Mouse (Mus musculus) intestine, postnatal 0 days (tissue): ENCODE measurements at regions not wholly inside any gene's neighbourhood (a gene's known extent, or its start where the extent isn't known, plus 50 kb on each side); places are given as distances from the start of the nearest gene placed in this dataset.

Experiments used
- ATAC-seq: fragments of 200-750 bp; cut with Nextera tagmentation; 2 replicates; pipeline ENCODE4 v1.8.0; 2017; ENCODE audit warnings: mild to moderate bottlenecking, moderate TSS enrichment, moderate library complexity
- H3K27ac ChIP-seq: fragments of 300-500 bp; sonication (generic); 2 replicates; pipeline ENCODE4 v1.5.1; 2014; ENCODE audit warnings: mild to moderate bottlenecking, low read depth, low read length, moderate library complexity
- H3K27me3 ChIP-seq: fragments of 300-500 bp; sonication (generic); replicated peaks from 2 replicates; pipeline ENCODE4 v1.6.1; 2014; ENCODE audit warnings: low read length, mixed read lengths; ENCODE audit not compliant: control insufficient read depth, insufficient read depth
- H3K36me3 ChIP-seq: fragments of 300-500 bp; sonication (generic); 2 replicates; pipeline ENCODE4 v1.6.1; 2014; ENCODE audit warnings: mild to moderate bottlenecking, moderate library complexity; ENCODE audit not compliant: control insufficient read depth, insufficient read depth
- H3K4me1 ChIP-seq: fragments of 300-500 bp; sonication (generic); replicated peaks from 2 replicates; pipeline ENCODE4 v1.6.1; 2014; ENCODE audit warnings: antibody characterized with exemption, low read length, mixed read lengths; ENCODE audit not compliant: control insufficient read depth, insufficient read depth
- H3K4me2 ChIP-seq: fragments of 300-500 bp; sonication (generic); replicated peaks from 2 replicates; pipeline ENCODE4 v1.6.1; 2014; ENCODE audit warnings: low read depth, mild to moderate bottlenecking, moderate library complexity
- H3K4me3 ChIP-seq: fragments of 300-500 bp; sonication (generic); 2 replicates; pipeline ENCODE4 v1.5.1; 2014; ENCODE audit warnings: low read depth, low read length
- H3K9ac ChIP-seq: fragments of 300-500 bp; sonication (generic); 2 replicates; pipeline ENCODE4 v1.6.1; 2014; ENCODE audit warnings: mild to moderate bottlenecking, low read depth, low read length
- H3K9me3 ChIP-seq: fragments of 300-500 bp; sonication (generic); 2 replicates; pipeline ENCODE4 v1.6.1; 2016; ENCODE audit warnings: mixed run types; ENCODE audit not compliant: control insufficient read depth
- CTCF ChIP-seq: sonication (generic); IDR thresholded peaks from 2 replicates; pipeline ENCODE4 v1.5.1; 2016; ENCODE audit warnings: low read depth, mild to moderate bottlenecking, control low read depth, antibody characterized with exemption, moderate library complexity
- WGBS: fragments of 180-500 bp; shearing (Covaris S2); extraction: QIAGEN DNeasy Blood & Tissue Kit; methylation state at CpG from one replicate; pipeline ENCODE4 v1.1.7; 2014; 5-methylcytosine and 5-hydroxymethylcytosine counted together

- no peak for TF ChIP-seq CTCF
- Histone ChIP-seq H3K36me3 (no peaks in the 10 kb centered on the region), H3K27me3 (no peaks in the 10 kb centered on the region), H3K27ac (no peak overlapping the region), H3K9ac (no peak overlapping the region), H3K4me3 (no peak overlapping the region), H3K4me2 (no peak overlapping the region), H3K9me3 (no peaks in the 10 kb centered on the region), H3K4me1 (no peaks in the 10 kb centered on the region)
- no peak for ATAC-seq
- WGBS: 36% methylated on average over 1 of the region's 1 CpGs
Measured at GRCm38 (mm10) chr4:10459603-10460002, 414.7 kb upstream of the 2610301B20Rik start.

GRCm38 (mm10) chr4:10480936-10481335 is 393.4 kb upstream of the 2610301B20Rik start:
- Histone ChIP-seq H3K27me3 (no peaks in the 10 kb centered on the region), H3K9ac (no peak overlapping the region), H3K9me3 (no peaks in the 10 kb centered on the region), H3K27ac (no peak overlapping the region), H3K4me3 (no peak overlapping the region), H3K4me2 (no peak overlapping the region), H3K36me3 (no peaks in the 10 kb centered on the region), H3K4me1 (no peaks in the 10 kb centered on the region)
- TF ChIP-seq CTCF: no peak
- 89% methylated on average over 1 of the region's 1 CpGs for WGBS
- ATAC-seq: no peak

- no peaks in the 10 kb centered on the region for H3K27me3 ChIP-seq
- ATAC-seq: no peak
Measured at GRCm38 (mm10) chr4:10508163-10508821, 366.0 kb upstream of the 2610301B20Rik start.

GRCm38 (mm10) chr4:10510013-10510412 is 364.3 kb upstream of the 2610301B20Rik start:
- Histone ChIP-seq H3K9me3 (no peaks in the 10 kb centered on the region), H3K9ac (no peak overlapping the region), H3K4me3 (no peak overlapping the region), H3K36me3 (no peaks in the 10 kb centered on the region), H3K4me1 (no peaks in the 10 kb centered on the region), H3K27me3 (no peaks in the 10 kb centered on the region), H3K4me2 (no peak overlapping the region), H3K27ac (no peak overlapping the region)
- no peak for TF ChIP-seq CTCF
- no peak for ATAC-seq
- 39% methylated on average over 3 of the region's 3 CpGs for WGBS

More at GRCm38 (mm10) chr4:10508163-10508821, 366.0 kb upstream of the 2610301B20Rik start:
- TF ChIP-seq CTCF: peak; percentile 61
- no peak overlapping the region for H3K27ac ChIP-seq
- no peaks in the 10 kb centered on the region for H3K4me1 ChIP-seq
- no peaks in the 10 kb centered on the region for H3K9me3 ChIP-seq
- WGBS: 48% methylated on average over 6 of the region's 6 CpGs
- no peak overlapping the region for H3K4me3 ChIP-seq
- H3K9ac ChIP-seq: no peak overlapping the region
- no peak overlapping the region for H3K4me2 ChIP-seq
- H3K36me3 ChIP-seq: no peaks in the 10 kb centered on the region

- no peak overlapping the region for H3K27ac ChIP-seq
- H3K4me3 ChIP-seq: no peak overlapping the region
- no peaks in the 10 kb centered on the region for H3K36me3 ChIP-seq
- WGBS: 59% methylated on average over 2 of the region's 2 CpGs
- H3K4me1 ChIP-seq: no peaks in the 10 kb centered on the region
- no peaks in the 10 kb centered on the region for H3K9me3 ChIP-seq
- no peaks in the 10 kb centered on the region for H3K27me3 ChIP-seq
- H3K4me2 ChIP-seq: no peak overlapping the region
- no peak overlapping the region for H3K9ac ChIP-seq
- TF ChIP-seq CTCF: no peak
- no peak for ATAC-seq
Measured at GRCm38 (mm10) chr4:10550711-10551305, 323.5 kb upstream of the 2610301B20Rik start.

- H3K27me3 ChIP-seq: no peaks in the 10 kb centered on the region
- no peaks in the 10 kb centered on the region for H3K36me3 ChIP-seq
- no peak overlapping the region for H3K4me2 ChIP-seq
- H3K27ac ChIP-seq: no peak overlapping the region
- no peak overlapping the region for H3K9ac ChIP-seq
- no peaks in the 10 kb centered on the region for H3K4me1 ChIP-seq
- no peaks in the 10 kb centered on the region for H3K9me3 ChIP-seq
- no peak for TF ChIP-seq CTCF
- H3K4me3 ChIP-seq: no peak overlapping the region
- 88% methylated on average over 5 of the region's 5 CpGs for WGBS
- no peak for ATAC-seq
Measured at GRCm38 (mm10) chr4:10553724-10554123, 320.6 kb upstream of the 2610301B20Rik start.
